Mouse (Mus musculus): Measurements from ENCODE around the gene Pars2. TPM values are rescaled to one million over a fixed set of nuclear protein-coding genes. Genes with fewer than 3 reads are reported as not detected.

Pars2 gene
- total RNA-seq, 1 experiment from 2014 or later: 9.1 TPM

- peak; percentile 98 to 99 for ATAC-seq (replicated peaks in 1 of 2; ENCODE audit: insufficient read depth in 1 of 2, low FRiP score in 2 of 2, low TSS enrichment in 1 of 2, low read depth in 1 of 2, poor library complexity in 2 of 2, severe bottlenecking in 2 of 2)
These were observed 27.7 kb downstream of the Pars2 start, which contains the start of gene Ttc4 for GRCm38 (mm10) chr4:106678442-106679118. Gene Ttc4 (minus strand): TSS chr4:106678944.

- ATAC-seq (replicated peaks in 1 of 2; ENCODE audit: insufficient read depth in 1 of 2, low FRiP score in 2 of 2, low TSS enrichment in 1 of 2, low read depth in 1 of 2, poor library complexity in 2 of 2, severe bottlenecking in 2 of 2): no peak
These were observed 28.3 kb downstream of the Pars2 start for GRCm38 (mm10) chr4:106679152-106679551.

- ATAC-seq (replicated peaks in 1 of 2; ENCODE audit: insufficient read depth in 1 of 2, low FRiP score in 2 of 2, low TSS enrichment in 1 of 2, low read depth in 1 of 2, poor library complexity in 2 of 2, severe bottlenecking in 2 of 2): no peak
These were observed 30.1 kb downstream of the Pars2 start for GRCm38 (mm10) chr4:106680955-106681354.

- no peak for ATAC-seq (replicated peaks in 1 of 2; ENCODE audit: insufficient read depth in 1 of 2, low FRiP score in 2 of 2, low TSS enrichment in 1 of 2, low read depth in 1 of 2, poor library complexity in 2 of 2, severe bottlenecking in 2 of 2)
These were observed 37.9 kb downstream of the Pars2 start for GRCm38 (mm10) chr4:106688636-106689296.

GRCm38 (mm10) chr4:106693841-106694430 is 43.1 kb downstream of the Pars2 start:
- no peak for ATAC-seq (replicated peaks in 1 of 2; ENCODE audit: insufficient read depth in 1 of 2, low FRiP score in 2 of 2, low TSS enrichment in 1 of 2, low read depth in 1 of 2, poor library complexity in 2 of 2, severe bottlenecking in 2 of 2)

GRCm38 (mm10) chr4:106699989-106700388 is 49.1 kb downstream of the Pars2 start:
- peak; percentile 65 to 76; a peak in 2 of 4 replicates for ATAC-seq (replicated peaks in 1 of 2; ENCODE audit: insufficient read depth in 1 of 2, low FRiP score in 2 of 2, low TSS enrichment in 1 of 2, low read depth in 1 of 2, poor library complexity in 2 of 2, severe bottlenecking in 2 of 2)

- ATAC-seq (replicated peaks in 1 of 2; ENCODE audit: insufficient read depth in 1 of 2, low FRiP score in 2 of 2, low TSS enrichment in 1 of 2, low read depth in 1 of 2, poor library complexity in 2 of 2, severe bottlenecking in 2 of 2): no peak
These were observed 49.9 kb downstream of the Pars2 start for GRCm38 (mm10) chr4:106700798-106701197.

- no peak for ATAC-seq (replicated peaks in 1 of 2; ENCODE audit: insufficient read depth in 1 of 2, low FRiP score in 2 of 2, low TSS enrichment in 1 of 2, low read depth in 1 of 2, poor library complexity in 2 of 2, severe bottlenecking in 2 of 2)
These were observed 53.1 kb downstream of the Pars2 start for GRCm38 (mm10) chr4:106703956-106704355.

- ATAC-seq (replicated peaks in 1 of 2; ENCODE audit: insufficient read depth in 1 of 2, low FRiP score in 2 of 2, low TSS enrichment in 1 of 2, low read depth in 1 of 2, poor library complexity in 2 of 2, severe bottlenecking in 2 of 2): no peak
These were observed 53.5 kb downstream of the Pars2 start for GRCm38 (mm10) chr4:106704416-106704815.

Other genes starting within 250 kb of the Pars2 start
- 0.15 TPM in 1 of 2 replicates, not detected in the other for gene Pcsk9, start 186.7 kb upstream of the Pars2 start, total RNA-seq (2017)
- gene Bsnd, start 158.8 kb upstream of the Pars2 start, total RNA-seq (2017): not detected in 2 replicates
- gene Dhcr24, start 90.0 kb upstream of the Pars2 start, total RNA-seq (2017): 10.6 and 14.8 TPM in 2 replicates
- not detected in 2 replicates for gene Lexm, start 33.8 kb upstream of the Pars2 start, total RNA-seq (2017)
- gene Ttc22, start 28.6 kb upstream of the Pars2 start, total RNA-seq (2017): not detected in 2 replicates
- 41.9 and 46.4 TPM in 2 replicates for gene Ttc4, start 27.9 kb downstream of the Pars2 start, total RNA-seq (2017)
- gene Mroh7, start 79.9 kb downstream of the Pars2 start, total RNA-seq (2017): not detected in 2 replicates
- gene Fam151a, start 82.8 kb downstream of the Pars2 start, total RNA-seq (2017): not detected in 2 replicates
- 7.2 and 11.1 TPM in 2 replicates for gene Acot11, start 153.9 kb downstream of the Pars2 start, total RNA-seq (2017)

All from hematopoietic stem cell, adult 5-6 weeks (primary cell).